Mouse (Mus musculus) megakaryocyte progenitor cell, adult 5-6 weeks (primary cell): ENCODE results near the gene Acot7. TPM values are rescaled to one million over a fixed set of nuclear protein-coding genes. Genes with fewer than 3 reads are reported as not detected.

ENCODE experiments used
- ATAC-seq: replicated peaks from 2 replicates; pipeline ENCODE4 v1.8.0; 2016; ENCODE audit warnings: mild to moderate bottlenecking, moderate TSS enrichment, inconsistent platforms; ENCODE audit not compliant: poor library complexity
- total RNA-seq, 2 experiments: library from RNA; stranded (forward) in 1 of 2; stranded (reverse) in 1 of 2; fragments of 157-497, 149-512 nt in 1 of 2; fragments of 200-1000 nt in 1 of 2; gene quantifications; 2 replicates each; pipeline versions ENCODE4 v1.2.3 to v1.2.4; 2015 to 2017

Acot7 gene
- total RNA-seq, 2 experiments from 2014 or later, result 76.7 to 79.3 TPM

- no peak for ATAC-seq
Observed at GRCm38 (mm10) chr4:152151451-152151965, 26.4 kb upstream of the Acot7 start.

- ATAC-seq, result peak; percentile 58
Observed at GRCm38 (mm10) chr4:152151966-152152544, 25.9 kb upstream of the Acot7 start, which contains the start of gene Espn. Espn (minus strand) TSS chr4:152152371.

- ATAC-seq, result peak; percentile 74
Observed at GRCm38 (mm10) chr4:152153771-152154177, 24.2 kb upstream of the Acot7 start.

GRCm38 (mm10) chr4:152155019-152155418 lies 22.9 kb upstream of the Acot7 start:
- ATAC-seq, result no peak

GRCm38 (mm10) chr4:152157779-152158584 lies 20.0 kb upstream of the Acot7 start:
- ATAC-seq, result peak; percentile 33

GRCm38 (mm10) chr4:152158585-152159284 lies 19.2 kb upstream of the Acot7 start, which contains the start of gene Hes2:
Hes2 (plus strand) TSS chr4:152158867.
- ATAC-seq, result peak; percentile 12

DNA sequence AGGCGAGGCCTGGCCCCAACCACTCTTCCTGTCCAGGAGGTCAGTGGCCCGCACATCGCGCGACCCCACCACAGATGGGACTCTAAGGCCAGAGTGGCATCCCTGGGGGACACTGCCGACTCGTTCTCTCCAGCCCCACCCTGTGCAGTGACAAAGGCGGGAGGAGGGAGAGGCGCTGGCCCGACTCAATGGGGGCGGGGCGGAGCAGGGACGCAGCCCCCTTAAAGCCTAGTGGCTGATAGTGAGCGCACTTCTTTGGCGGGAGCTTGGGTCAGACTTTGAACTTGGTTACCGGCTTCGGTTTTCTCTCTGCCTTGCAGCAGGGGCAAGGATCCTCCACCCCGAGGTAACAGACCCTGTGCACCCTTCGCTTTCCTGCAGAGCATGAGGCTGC lies 18.7 kb upstream of the Acot7 start:
- peak; percentile 36 for ATAC-seq

GRCm38 (mm10) chr4:152160748-152161147 lies 17.2 kb upstream of the Acot7 start:
- ATAC-seq, result no peak

- no peak for ATAC-seq
Observed at GRCm38 (mm10) chr4:152161601-152162000, 16.3 kb upstream of the Acot7 start.

- ATAC-seq, result no peak
Observed at GRCm38 (mm10) chr4:152162748-152163147, 15.2 kb upstream of the Acot7 start.

DNA sequence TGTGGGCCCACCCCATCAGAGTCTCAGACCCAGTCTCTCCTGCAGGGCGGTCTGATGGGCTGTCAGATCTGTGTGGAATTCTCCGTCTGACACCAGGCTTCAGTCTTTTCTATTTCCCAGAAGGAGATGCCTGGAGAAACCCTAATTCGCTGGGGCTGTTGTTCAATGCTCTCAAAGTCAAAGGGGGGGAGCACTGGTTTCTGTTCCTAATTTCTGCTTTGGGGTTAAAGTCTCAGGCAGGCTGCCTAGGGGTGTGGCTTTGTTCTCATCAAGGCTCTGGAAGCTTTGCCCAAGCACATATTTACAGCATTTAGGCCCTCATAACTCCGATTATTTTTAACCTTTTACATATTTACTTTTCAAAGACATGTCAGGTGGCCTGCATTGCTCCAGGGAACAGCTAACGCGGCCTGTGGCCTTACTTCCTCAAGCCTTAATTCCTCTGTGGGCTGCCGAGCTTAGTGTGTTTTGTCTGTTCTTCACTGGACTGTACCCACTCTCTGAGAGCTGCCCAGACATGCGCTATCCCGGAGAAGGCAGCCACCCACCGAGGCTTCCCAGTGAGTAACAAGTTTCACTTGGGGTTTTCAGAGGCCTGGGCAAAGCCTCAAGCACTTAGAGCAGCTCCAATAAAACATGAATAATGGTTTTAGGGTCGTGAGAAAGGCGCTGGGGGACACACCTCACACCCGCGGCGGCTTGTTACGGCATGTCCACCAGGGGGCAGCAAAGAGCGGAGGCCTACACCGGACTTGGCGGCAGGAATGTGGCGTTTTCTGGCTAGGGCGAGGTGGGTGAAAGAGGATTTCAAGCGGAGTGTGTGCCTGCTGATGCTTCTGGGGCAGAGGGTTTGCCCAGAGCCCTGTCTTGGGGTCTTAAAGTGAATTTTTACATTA lies 12.7 kb upstream of the Acot7 start:
- ATAC-seq, result peak; percentile 87

- ATAC-seq, result no peak
Observed at GRCm38 (mm10) chr4:152168052-152168451, 9.9 kb upstream of the Acot7 start.

DNA sequence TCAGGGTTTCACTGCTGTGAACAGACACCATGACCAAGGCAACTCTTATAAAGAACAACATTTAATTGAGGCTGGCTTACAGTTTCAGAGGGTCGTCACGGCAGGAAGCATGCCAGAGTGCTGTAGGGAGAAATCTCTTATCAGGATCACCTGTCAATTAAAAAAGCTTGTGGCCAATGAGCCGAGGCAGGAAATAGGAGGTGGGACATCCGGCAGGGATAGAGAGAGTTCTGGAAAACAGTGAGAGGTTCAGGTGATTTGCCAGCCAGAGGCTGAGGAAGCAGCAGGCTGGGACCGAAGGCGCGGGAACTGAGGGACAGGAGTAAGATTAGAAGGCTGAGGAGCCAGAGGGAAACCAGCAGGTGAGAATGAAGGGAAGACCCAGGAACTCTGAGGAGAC lies 8.8 kb upstream of the Acot7 start:
- ATAC-seq, result no peak

- no peak for ATAC-seq
Observed at GRCm38 (mm10) chr4:152170286-152170685, 7.6 kb upstream of the Acot7 start.

DNA sequence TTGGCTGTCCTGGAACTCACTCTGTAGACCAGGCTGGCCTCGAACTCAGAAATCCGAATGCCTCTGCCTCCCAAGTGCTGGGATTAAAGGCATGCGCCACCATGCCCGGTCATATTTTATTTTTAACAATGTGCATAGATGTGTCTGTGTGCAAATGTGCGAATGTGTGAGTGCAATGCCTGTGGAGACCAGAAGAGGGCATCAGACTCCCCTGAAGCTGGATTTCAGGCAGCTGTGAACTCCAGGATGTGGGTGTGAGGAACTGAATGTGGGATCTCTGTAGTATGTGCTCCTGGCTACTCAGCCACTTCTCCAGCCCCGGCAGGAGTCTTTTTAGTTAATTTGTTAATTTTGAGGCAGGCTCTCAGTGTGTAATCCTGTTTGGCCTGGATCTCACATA lies 6.4 kb upstream of the Acot7 start:
- peak; percentile 62 for ATAC-seq

- ATAC-seq, result peak; percentile 51
Observed at GRCm38 (mm10) chr4:152173041-152173440, 4.9 kb upstream of the Acot7 start.

DNA sequence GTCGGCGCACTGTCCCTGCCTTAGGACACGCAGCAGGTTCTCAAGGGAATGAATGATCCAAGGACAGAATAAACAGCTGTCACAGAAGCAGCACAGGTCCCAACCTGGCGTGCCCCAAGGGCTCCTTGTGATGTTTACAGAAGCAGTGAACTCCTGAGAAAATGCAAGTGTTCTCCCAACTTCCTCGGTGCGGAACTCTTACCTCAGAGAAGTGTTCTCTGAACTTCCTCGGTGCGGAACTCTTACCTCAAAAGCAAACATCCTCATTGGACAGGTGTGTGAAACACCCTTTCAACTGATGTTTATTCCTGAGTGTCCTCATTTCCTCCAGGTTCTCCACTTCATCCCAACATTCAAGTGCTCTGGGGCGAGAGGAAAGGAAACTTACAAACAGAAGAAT lies 4.0 kb upstream of the Acot7 start:
- ATAC-seq, result no peak

DNA sequence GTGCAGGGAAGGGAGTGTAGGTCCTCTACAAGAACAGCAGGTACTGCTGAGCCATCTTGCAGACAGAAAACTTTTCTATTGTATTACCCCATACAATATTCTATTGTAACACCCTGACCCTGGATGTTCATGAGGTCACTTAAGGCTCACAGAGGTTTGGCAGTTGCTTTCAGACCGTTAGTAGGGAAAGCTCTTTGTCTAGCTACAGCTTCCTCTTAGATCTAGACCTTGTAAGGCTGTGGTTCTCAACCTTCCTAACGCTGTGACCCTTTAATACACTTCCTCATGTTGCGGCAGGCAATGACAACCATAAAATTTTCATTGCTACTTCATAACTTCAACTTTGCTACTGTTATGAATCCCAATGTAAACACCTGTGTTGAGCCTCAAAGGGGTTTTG lies 1.3 kb upstream of the Acot7 start:
- ATAC-seq, result peak; percentile 42

- no peak for ATAC-seq
Observed at GRCm38 (mm10) chr4:152177174-152177536, 779 bp upstream of the Acot7 start.

DNA sequence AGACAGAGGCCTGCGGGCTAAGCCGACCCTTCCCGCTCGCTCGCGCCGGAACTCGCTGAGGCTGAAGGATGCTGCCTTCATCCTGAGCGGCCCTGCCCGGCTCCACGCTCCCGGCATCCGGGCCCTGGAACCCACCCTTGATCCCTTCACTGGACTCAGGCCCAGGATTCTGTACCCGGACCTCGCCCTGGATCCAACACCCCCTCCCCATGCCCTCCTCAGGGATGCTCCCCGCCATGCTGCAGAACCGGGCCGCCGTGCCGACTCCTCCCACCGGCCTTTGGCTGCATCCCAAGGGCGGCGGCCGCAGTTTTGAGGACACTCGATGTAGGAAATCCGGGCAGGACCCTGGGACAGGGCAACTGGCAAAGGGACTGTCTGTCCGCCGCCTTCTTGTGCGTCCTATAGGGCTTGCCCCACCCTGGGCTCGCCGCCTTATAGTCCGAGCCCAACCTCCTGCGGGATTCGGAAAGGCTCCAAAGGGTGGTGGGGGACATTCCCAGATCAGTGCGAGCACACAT lies 470 bp downstream of the Acot7 start:
- peak; percentile 0 for ATAC-seq
